Mouse (Mus musculus) cerebellum, adult 2 months (tissue): ENCODE data around the gene Atp1a3. TPM values are rescaled to one million over a fixed set of nuclear protein-coding genes. Genes with fewer than 3 reads are reported as not detected.

ENCODE experiments used
- DNase-seq, 2 experiments: peaks; one replicate each; pipeline ENCODE4 v3.0.0; 2021
- H3K27ac ChIP-seq: fragments of 200-500 bp; 2 replicates; pipeline ENCODE4 v1.5.1; 2012; ENCODE audit warnings: low read length, control low read depth, inconsistent platforms; ENCODE audit not compliant: insufficient read depth
- H3K27me3 ChIP-seq: fragments of 200-500 bp; 2 replicates; pipeline ENCODE4 v1.6.1; 2012; ENCODE audit warnings: inconsistent platforms, mild to moderate bottlenecking, low read length, moderate library complexity; ENCODE audit not compliant: control insufficient read depth, insufficient read depth
- H3K4me1 ChIP-seq: fragments of 200-500 bp; 2 replicates; pipeline ENCODE4 v1.6.1; 2011; ENCODE audit warnings: low read length; ENCODE audit not compliant: control insufficient read depth, insufficient read depth
- H3K4me3 ChIP-seq: fragments of 200-500 bp; replicated peaks from 2 replicates; pipeline ENCODE3; 2011; ENCODE audit warnings: mild to moderate bottlenecking, low read depth, low read length, control low read depth; ENCODE audit not compliant: insufficient read depth
- CTCF ChIP-seq: fragments of 200-500 bp; IDR thresholded peaks from 2 replicates; pipeline ENCODE4 v1.5.1; 2011; ENCODE audit warnings: low read depth, mild to moderate bottlenecking, control low read depth, low read length, moderate library complexity, borderline replicate concordance; ENCODE audit not compliant: insufficient read depth
- POLR2A ChIP-seq: fragments of 200-500 bp; IDR thresholded peaks from 2 replicates; pipeline ENCODE4 v1.6.1; 2011; ENCODE audit warnings: low read length, control low read depth, borderline replicate concordance; ENCODE audit not compliant: insufficient read depth
- WGBS: fragments of 180-500 bp; shearing (Covaris S2); methylation state at CpG from one replicate; pipeline ENCODE4 v1.1.7; 2018; 5-methylcytosine and 5-hydroxymethylcytosine counted together
- polyA plus RNA-seq: library from polyadenylated mRNA; depleted of rRNA; stranded (reverse); fragments of >200 nt; gene quantifications from 2 replicates; pipeline ENCODE4 v1.2.3, GENCODE M21; 2012

Atp1a3 gene
- polyA plus RNA-seq, 1 experiment: 1,473 TPM

DNA sequence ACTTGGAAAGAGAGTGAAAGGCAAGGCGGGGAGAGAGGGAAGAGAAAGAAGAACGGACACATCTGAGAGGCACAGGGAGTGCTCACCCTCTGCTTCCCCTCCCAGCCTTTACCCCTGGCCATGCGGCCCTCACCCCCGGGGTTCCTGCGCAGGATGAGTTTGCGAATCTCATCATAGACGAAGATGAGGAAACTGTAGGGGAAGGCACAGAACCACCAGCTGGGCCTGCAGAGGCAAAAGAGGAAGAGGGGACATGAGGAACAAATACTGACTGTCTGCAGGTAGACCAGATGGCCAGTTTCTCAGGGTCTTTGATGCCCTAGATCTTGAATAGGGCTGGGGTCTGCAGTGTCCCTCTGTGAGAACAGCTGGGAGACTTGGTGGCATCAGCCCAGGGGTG, 27.0 kb downstream of the Atp1a3 start:
- H3K4me3 ChIP-seq: no peak overlapping the region
- TF ChIP-seq POLR2A: no peak
- no peak for TF ChIP-seq CTCF
- H3K27me3 ChIP-seq: no peaks in the 10 kb centered on the region
- DNase-seq: no peak
- H3K4me1 ChIP-seq: peaks cover 9% of the 10 kb centered on the region; the same call in 1 of the 2 replicates
- no peak overlapping the region for H3K27ac ChIP-seq
- 87% methylated on average over 7 of the region's 7 CpGs for WGBS

DNA sequence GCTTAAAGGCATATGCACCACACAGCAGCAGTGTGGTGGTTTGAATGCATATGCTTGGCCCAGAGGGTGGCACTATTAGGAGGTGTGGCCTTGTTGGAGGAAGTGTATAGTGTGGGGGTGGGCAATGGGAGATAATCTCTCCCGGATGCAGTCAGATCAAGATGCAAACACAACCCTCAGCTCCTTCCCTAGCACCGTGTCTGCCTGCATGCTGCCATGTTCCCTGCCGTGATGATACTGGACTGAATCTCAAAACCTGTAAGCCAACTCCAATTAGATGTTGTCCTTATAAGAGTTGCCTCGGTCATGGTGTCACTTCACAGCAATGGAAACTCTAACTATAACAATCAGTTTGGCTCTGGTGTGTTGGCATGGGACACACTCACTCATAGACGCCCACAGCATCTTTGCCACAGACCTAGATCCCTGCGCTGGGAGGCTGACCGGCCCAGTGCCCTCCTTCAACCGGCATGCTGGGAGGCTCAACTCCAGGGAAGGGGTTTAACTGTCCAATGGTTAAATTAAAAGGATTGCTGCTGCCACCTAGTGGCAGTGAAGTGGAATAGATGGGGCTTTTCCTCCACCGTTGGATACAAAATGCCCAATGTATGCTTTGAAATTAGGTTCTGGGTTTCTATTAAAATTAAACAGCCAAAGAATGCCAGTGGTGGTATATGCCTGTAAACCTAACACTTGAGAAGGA, 30.7 kb downstream of the Atp1a3 start:
- Histone ChIP-seq H3K27me3 (no peaks in the 10 kb centered on the region), H3K27ac (no peak overlapping the region), H3K4me1 (peaks cover 11% of the 10 kb centered on the region), H3K4me3 (no peak overlapping the region)
- TF ChIP-seq POLR2A (no peak), CTCF (peak; percentile 60)
- 23% methylated on average over 9 of the region's 9 CpGs for WGBS
- peak in 1 of 2 experiments; percentile 54 for DNase-seq

DNA sequence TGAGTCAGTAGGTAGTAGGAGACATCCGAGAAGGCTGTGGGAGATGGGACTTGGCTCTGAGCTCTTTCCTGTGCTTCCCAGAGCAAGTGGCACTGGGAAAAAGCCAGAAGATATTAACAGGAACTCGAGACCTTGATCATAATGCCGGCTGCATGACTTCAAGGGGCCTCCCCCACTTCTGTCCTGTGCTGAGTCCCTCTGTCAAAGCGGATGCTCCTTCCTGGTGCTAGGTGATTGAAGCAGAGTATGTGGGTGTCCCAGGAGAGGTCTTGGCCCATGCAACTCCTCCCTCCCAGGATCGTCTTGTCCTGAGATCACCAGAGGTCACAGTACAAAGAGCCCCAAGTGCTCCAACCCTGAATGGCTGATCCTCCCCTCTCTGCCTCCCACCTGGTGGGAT, 31.9 kb downstream of the Atp1a3 start:
- H3K4me1 ChIP-seq: peaks cover 21% of the 10 kb centered on the region
- H3K27me3 ChIP-seq: no peaks in the 10 kb centered on the region
- H3K27ac ChIP-seq: no peak overlapping the region
- 67% methylated on average over 5 of the region's 5 CpGs for WGBS
- no peak overlapping the region for H3K4me3 ChIP-seq
- DNase-seq: no peak
- TF ChIP-seq POLR2A (no peak), CTCF (no peak)

DNA sequence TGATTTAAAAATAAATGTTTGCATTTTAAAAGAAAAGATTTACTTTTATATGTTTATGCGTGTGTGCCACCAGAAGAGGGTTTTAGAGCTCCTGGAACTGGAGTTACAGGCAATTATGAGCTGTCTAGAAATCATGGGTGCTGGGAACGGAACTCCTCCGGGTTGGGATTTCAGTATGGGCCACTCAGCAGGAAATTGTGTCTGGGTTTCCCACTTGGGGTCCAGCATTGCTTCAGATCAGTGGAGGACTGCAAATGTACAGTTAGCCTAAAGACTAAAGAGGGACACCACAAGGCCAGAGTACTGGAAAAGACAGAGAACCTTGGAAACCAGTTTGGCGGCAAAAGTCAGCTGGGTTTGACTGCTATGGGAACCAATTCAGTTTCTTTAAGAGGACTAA, 32.5 kb downstream of the Atp1a3 start:
- Histone ChIP-seq H3K27me3 (no peaks in the 10 kb centered on the region), H3K4me1 (peaks cover 28% of the 10 kb centered on the region), H3K4me3 (no peak overlapping the region), H3K27ac (no peak overlapping the region)
- DNase-seq: no peak
- TF ChIP-seq POLR2A (no peak), CTCF (no peak)
- WGBS: 84% methylated on average over 4 of the region's 4 CpGs

DNA sequence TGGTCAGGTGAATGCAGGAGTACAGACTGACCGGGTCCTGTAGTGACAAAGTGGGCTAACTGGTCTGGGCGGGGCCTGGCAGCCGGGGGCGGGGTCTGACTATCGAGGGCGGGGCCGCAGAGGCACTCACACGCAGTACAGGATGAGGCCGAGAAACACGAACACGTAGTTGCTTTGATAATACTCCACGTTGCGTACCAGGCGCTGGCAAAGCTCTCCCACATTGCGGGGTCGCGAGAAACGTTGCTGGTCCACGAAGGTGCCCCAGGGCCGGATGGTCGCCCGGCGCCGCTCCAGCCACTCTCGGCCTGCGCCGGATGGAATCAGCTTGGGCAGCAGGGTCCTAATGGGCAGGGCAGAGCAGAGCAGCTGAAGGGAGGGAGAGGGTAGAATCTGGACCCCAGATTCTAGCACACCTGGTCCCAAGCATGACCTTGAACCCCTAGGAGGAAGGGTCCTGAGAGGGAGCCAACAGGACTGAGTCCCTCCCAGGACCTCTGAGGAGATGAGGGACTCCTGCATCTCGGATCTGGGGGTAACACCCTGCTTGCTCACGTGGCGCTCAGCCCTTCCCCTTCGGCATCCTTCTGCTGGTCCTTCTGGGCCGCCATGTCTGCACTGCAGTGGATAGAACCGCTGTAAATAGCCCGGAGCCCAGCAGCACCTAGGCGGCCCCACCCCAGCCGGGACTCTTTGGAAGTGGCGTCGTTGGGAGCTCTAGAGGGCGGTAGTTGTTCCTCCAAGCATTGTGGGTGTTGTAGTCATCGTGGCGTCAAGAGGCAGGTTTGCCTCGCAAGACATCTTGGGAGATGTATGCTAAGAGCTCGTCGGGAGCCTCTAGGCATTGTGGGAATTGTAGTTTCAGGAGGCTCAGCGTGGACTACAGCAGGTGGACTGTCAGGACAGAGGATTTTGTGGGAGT, 33.5 kb downstream of the Atp1a3 start, which contains the start of gene Rabac1:
Gene Rabac1, minus strand, starts transcription at position 783 of the 922 bp plus-strand sequence.
- under 1% methylated on average over 45 of the region's 45 CpGs for WGBS
- Histone ChIP-seq H3K4me1 (peaks cover 37% of the 10 kb centered on the region), H3K4me3 (peak within 1 kb of the TSS; percentile 84), H3K27ac (peak within 1 kb of the TSS; percentile 78), H3K27me3 (no peaks in the 10 kb centered on the region)
- TF ChIP-seq POLR2A (peak; percentile 92), CTCF (peak; percentile 17; the same call in 1 of the 2 replicates)
- peak; percentile 91 to 97 for DNase-seq

DNA sequence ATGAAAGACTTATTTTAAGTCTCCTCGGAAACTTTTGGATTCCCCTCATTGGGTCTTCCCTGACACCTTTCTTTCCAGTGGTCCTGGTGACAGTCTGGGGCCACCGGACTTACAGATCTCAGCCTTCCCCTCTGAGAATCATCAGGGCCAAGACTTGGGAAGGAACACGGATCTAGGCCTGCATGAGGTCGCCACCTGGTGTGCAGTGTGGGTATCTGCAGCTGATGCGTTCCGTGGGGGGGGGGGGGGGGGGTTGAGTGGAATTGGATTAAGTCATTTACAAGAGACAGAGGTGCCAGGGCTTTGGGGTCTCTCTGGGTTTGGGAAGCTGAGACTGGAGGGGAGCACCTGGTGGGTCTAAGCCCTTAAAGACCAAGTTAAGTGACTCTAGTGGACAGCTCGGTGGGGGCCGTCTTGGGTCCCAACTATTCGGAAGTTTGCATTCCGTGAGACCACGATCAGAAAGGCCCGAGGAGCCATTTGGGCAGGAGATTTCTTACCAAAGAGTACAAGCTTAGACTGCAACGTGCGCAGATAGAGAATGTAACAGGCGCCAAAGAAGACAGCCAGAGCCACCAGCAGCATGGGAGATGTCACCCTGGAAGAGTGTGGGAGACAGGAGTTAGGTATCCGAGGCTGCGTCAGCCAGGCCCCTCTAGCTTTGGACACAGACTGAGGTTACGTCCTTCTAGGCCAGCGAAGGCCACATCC, 34.3 kb downstream of the Atp1a3 start:
- DNase-seq: peak; percentile 64 to 66
- TF ChIP-seq POLR2A (peak; percentile 60; the same call in 1 of the 2 replicates), CTCF (peak; percentile 67; the same call in 1 of the 2 replicates)
- peaks cover 41% of the 10 kb centered on the region for H3K4me1 ChIP-seq
- peak overlapping the region; percentile 78 for H3K27ac ChIP-seq
- WGBS: 2% methylated on average over 19 of the region's 19 CpGs
- no peaks in the 10 kb centered on the region for H3K27me3 ChIP-seq
- H3K4me3 ChIP-seq: peak overlapping the region; percentile 84

DNA sequence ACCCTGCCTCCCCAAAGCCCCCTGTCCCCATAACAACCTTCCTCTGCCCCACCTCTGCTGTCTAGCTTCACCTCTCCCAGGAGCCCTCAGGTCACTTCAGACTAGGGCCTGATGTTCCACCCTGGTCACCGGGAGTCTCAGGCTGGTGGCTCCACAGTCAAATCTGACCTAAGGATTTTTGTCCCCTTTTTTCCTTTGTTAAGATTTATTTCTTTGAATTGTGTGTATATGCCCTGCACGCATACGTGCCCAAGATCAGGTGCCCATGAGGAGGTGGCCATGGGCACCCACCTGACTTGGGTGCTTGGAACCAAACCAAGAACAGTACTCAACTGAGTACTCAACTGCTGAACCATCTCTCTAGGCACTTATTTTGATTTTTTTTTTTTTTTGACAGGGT, 35.4 kb downstream of the Atp1a3 start:
- Histone ChIP-seq H3K4me3 (no peak overlapping the region), H3K27me3 (no peaks in the 10 kb centered on the region), H3K27ac (peak overlapping the region; percentile 89), H3K4me1 (peaks cover 41% of the 10 kb centered on the region)
- TF ChIP-seq CTCF (no peak), POLR2A (no peak)
- no peak for DNase-seq
- WGBS: 69% methylated on average over 3 of the region's 3 CpGs
